Mouse (Mus musculus) G1E (cell line): Measurements from ENCODE around the gene Dkc1.

ENCODE experiments used
- CTCF ChIP-seq: IDR thresholded peaks from 2 replicates; pipeline ENCODE4 v1.5.1; 2012; ENCODE audit warnings: low read depth, low read length, inconsistent platforms, mixed read lengths
- GATA2 ChIP-seq: IDR thresholded peaks from 2 replicates; pipeline ENCODE4 v1.6.1; 2012; ENCODE audit warnings: low read depth, low read length, inconsistent platforms, borderline replicate concordance
- POLR2AphosphoS5 ChIP-seq: IDR thresholded peaks from 2 replicates; pipeline ENCODE4 v1.6.1; 2012; ENCODE audit warnings: low read depth, low read length, inconsistent platforms; ENCODE audit not compliant: insufficient replicate concordance

DNA sequence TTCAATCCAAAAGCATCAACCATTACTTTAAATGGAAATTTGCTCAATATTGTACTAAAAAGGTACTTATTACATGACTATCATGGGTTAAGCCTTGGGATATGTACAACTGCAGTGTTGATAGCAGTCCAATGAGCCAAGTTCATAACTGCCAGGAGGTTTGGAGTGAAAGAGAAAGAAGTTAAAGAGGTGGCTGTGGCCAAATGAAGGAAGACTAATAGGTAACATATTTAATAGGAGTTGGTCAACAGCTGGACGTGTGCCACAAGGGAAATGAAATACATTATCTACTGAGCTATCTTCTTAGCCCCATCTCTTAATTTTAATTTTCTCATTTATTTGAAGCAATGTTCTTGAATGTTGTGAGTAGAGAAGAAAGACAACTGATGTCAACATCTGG, 49.7 kb upstream of the Dkc1 start:
- TF ChIP-seq GATA2 (no peak), CTCF (no peak), POLR2AphosphoS5 (no peak)
